Mouse (Mus musculus) limb, embryonic 15.5 days (tissue): ENCODE measurements around the gene Tmem88b. TPM values are rescaled to one million over a fixed set of nuclear protein-coding genes. Genes with fewer than 3 reads are reported as not detected.

Experiments used
- ATAC-seq: fragments of 200-750 bp; cut with Nextera tagmentation; 2 replicates; pipeline ENCODE4 v1.8.0; 2017; ENCODE audit warnings: low read depth, moderate TSS enrichment; ENCODE audit not compliant: insufficient number of reproducible peaks, low FRiP score, low TSS enrichment
- H3K27ac ChIP-seq: fragments of 300-500 bp; sonication (generic); 2 replicates; pipeline ENCODE4 v1.5.1; 2015; ENCODE audit warnings: moderate library complexity, mild to moderate bottlenecking, inconsistent platforms
- H3K27me3 ChIP-seq: fragments of 300-500 bp; sonication (generic); 2 replicates; pipeline ENCODE4 v1.6.1; 2015; ENCODE audit warnings: inconsistent platforms
- H3K36me3 ChIP-seq: fragments of 300-500 bp; sonication (generic); 2 replicates; pipeline ENCODE4 v1.6.1; 2015; ENCODE audit warnings: inconsistent platforms
- H3K4me1 ChIP-seq: fragments of 300-500 bp; sonication (generic); 2 replicates; pipeline ENCODE4 v1.6.1; 2015; ENCODE audit warnings: inconsistent platforms
- H3K4me2 ChIP-seq: fragments of 300-500 bp; sonication (generic); 2 replicates; pipeline ENCODE4 v1.6.1; 2015; ENCODE audit warnings: mild to moderate bottlenecking, inconsistent platforms
- H3K4me3 ChIP-seq: fragments of 300-500 bp; sonication (generic); 2 replicates; pipeline ENCODE4 v1.5.1; 2015; ENCODE audit warnings: mild to moderate bottlenecking, inconsistent platforms
- H3K9ac ChIP-seq: fragments of 300-500 bp; sonication (generic); 2 replicates; pipeline ENCODE4 v1.6.1; 2015; ENCODE audit warnings: inconsistent platforms
- H3K9me3 ChIP-seq: fragments of 300-500 bp; sonication (generic); 2 replicates; pipeline ENCODE4 v1.6.1; 2016; ENCODE audit warnings: inconsistent platforms
- whole genome bisulfite sequencing: fragments of 180-500 bp; shearing (Covaris S2); methylation state at CpG from one replicate; pipeline ENCODE4 v1.1.7; 2015; 5-methylcytosine and 5-hydroxymethylcytosine counted together
- polyA plus RNA-seq: library from polyadenylated mRNA; unstranded; fragments of >200 nt; fragmentation: Nextera tagmentation; extraction: Ambion mirVana; gene quantifications from 2 replicates; pipeline ENCODE4 v1.2.1, GENCODE M21; 2015

Tmem88b gene
- polyA plus RNA-seq, 1 experiment from 2014 or later = 0.38 TPM

GRCm38 (mm10) chr4:155773335-155774078, 12.2 kb downstream of the Tmem88b start:
- no peak overlapping the region for H3K27ac ChIP-seq
- H3K9me3 ChIP-seq = no peaks in the 10 kb centered on the region
- ATAC-seq = no peak
- H3K4me1 ChIP-seq = peaks cover 55% of the 10 kb centered on the region
- 34% methylated on average over 5 of the region's 5 CpGs for WGBS
- H3K27me3 ChIP-seq = 0 out of 2 replicates have a peak, but pooled peaks cover 6% of the 10 kb centered on the region
- H3K9ac ChIP-seq = 0 out of 2 replicates have a peak overlapping the region, but pooled peaks have one; percentile 26
- peak overlapping the region; percentile 47 for H3K4me3 ChIP-seq
- H3K4me2 ChIP-seq = peak overlapping the region; percentile 85
- no peaks in the 10 kb centered on the region for H3K36me3 ChIP-seq

GRCm38 (mm10) chr4:155772786-155773185, 12.9 kb downstream of the Tmem88b start:
- Histone ChIP-seq H3K36me3 (no peaks in the 10 kb centered on the region), H3K9me3 (no peaks in the 10 kb centered on the region), H3K27ac (no peak overlapping the region), H3K9ac (no peak overlapping the region), H3K27me3 (0 out of 2 replicates have a peak, but pooled peaks cover 6% of the 10 kb centered on the region), H3K4me2 (no peak overlapping the region), H3K4me1 (peaks cover 55% of the 10 kb centered on the region), H3K4me3 (no peak overlapping the region)
- no peak for ATAC-seq
- 81% methylated on average over 13 of the region's 13 CpGs for WGBS

GRCm38 (mm10) chr4:155771706-155772105, 14.0 kb downstream of the Tmem88b start:
- H3K27ac ChIP-seq = no peak overlapping the region
- no peak overlapping the region for H3K9ac ChIP-seq
- WGBS = 81% methylated on average over 2 of the region's 2 CpGs
- no peaks in the 10 kb centered on the region for H3K36me3 ChIP-seq
- H3K4me2 ChIP-seq = no peak overlapping the region
- no peaks in the 10 kb centered on the region for H3K9me3 ChIP-seq
- no peak for ATAC-seq
- 0 out of 2 replicates have a peak, but pooled peaks cover 6% of the 10 kb centered on the region for H3K27me3 ChIP-seq
- H3K4me1 ChIP-seq = peaks cover 51% of the 10 kb centered on the region
- no peak overlapping the region for H3K4me3 ChIP-seq

GRCm38 (mm10) chr4:155770626-155771025, 15.0 kb downstream of the Tmem88b start:
- H3K4me1 ChIP-seq = peaks cover 44% of the 10 kb centered on the region
- 37% methylated on average over 24 of the region's 24 CpGs for WGBS
- H3K27ac ChIP-seq = 0 out of 2 replicates have a peak overlapping the region, but pooled peaks have one; percentile 79
- no peaks in the 10 kb centered on the region for H3K36me3 ChIP-seq
- H3K9me3 ChIP-seq = no peaks in the 10 kb centered on the region
- 0 out of 2 replicates have a peak, but pooled peaks cover 6% of the 10 kb centered on the region for H3K27me3 ChIP-seq
- ATAC-seq = no peak
- peak overlapping the region; percentile 53 for H3K4me3 ChIP-seq
- H3K4me2 ChIP-seq = peak overlapping the region; percentile 80
- peak overlapping the region; percentile 69 for H3K9ac ChIP-seq

- Histone ChIP-seq H3K9me3 (no peaks in the 10 kb centered on the region), H3K4me2 (peak overlapping the region; percentile 80), H3K27me3 (0 out of 2 replicates have a peak, but pooled peaks cover 6% of the 10 kb centered on the region), H3K9ac (peak overlapping the region; percentile 69), H3K27ac (peak overlapping the region; percentile 79), H3K4me3 (peak overlapping the region; percentile 53), H3K36me3 (no peaks in the 10 kb centered on the region), H3K4me1 (peaks cover 37% of the 10 kb centered on the region)
- ATAC-seq = peak; percentile 77
- WGBS = under 1% methylated on average over 39 of the region's 39 CpGs
Observed at GRCm38 (mm10) chr4:155769880-155770512, 15.7 kb downstream of the Tmem88b start.

- ATAC-seq = no peak
- Histone ChIP-seq H3K27ac (peak overlapping the region; percentile 79; the same call in 1 of the 2 replicates), H3K4me3 (peak overlapping the region; percentile 53), H3K4me2 (peak overlapping the region; percentile 80), H3K27me3 (0 out of 2 replicates have a peak, but pooled peaks cover 6% of the 10 kb centered on the region), H3K36me3 (no peaks in the 10 kb centered on the region), H3K4me1 (peaks cover 33% of the 10 kb centered on the region), H3K9me3 (no peaks in the 10 kb centered on the region), H3K9ac (peak overlapping the region; percentile 69)
- 54% methylated on average over 5 of the region's 5 CpGs for WGBS
Observed at GRCm38 (mm10) chr4:155769496-155769879, 16.2 kb downstream of the Tmem88b start.

- H3K9me3 ChIP-seq = no peaks in the 10 kb centered on the region
- WGBS = 81% methylated on average over 3 of the region's 3 CpGs
- no peak overlapping the region for H3K4me3 ChIP-seq
- H3K4me1 ChIP-seq = peaks cover 29% of the 10 kb centered on the region
- H3K9ac ChIP-seq = no peak overlapping the region
- no peak overlapping the region for H3K4me2 ChIP-seq
- H3K36me3 ChIP-seq = 0 out of 2 replicates have a peak, but pooled peaks cover 6% of the 10 kb centered on the region
- H3K27me3 ChIP-seq = no peaks in the 10 kb centered on the region
- ATAC-seq = no peak
- H3K27ac ChIP-seq = no peak overlapping the region
Observed at GRCm38 (mm10) chr4:155762357-155762756, 23.3 kb downstream of the Tmem88b start.

GRCm38 (mm10) chr4:155761356-155762099, 24.1 kb downstream of the Tmem88b start:
- WGBS = 2% methylated on average over 28 of the region's 28 CpGs
- Histone ChIP-seq H3K4me3 (peak overlapping the region; percentile 87), H3K27me3 (no peaks in the 10 kb centered on the region), H3K4me2 (peak overlapping the region; percentile 88), H3K4me1 (peaks cover 29% of the 10 kb centered on the region), H3K27ac (peak overlapping the region; percentile 43), H3K9ac (peak overlapping the region; percentile 57), H3K9me3 (no peaks in the 10 kb centered on the region), H3K36me3 (peaks cover 11% of the 10 kb centered on the region)
- ATAC-seq = peak; percentile 9; the same call in 1 of the 2 replicates

GRCm38 (mm10) chr4:155760613-155761355, 24.9 kb downstream of the Tmem88b start, which contains the start of gene Atad3a:
Gene Atad3a, minus strand, starts transcription at chr4:155761093.
- Histone ChIP-seq H3K36me3 (peaks cover 19% of the 10 kb centered on the region), H3K27me3 (no peaks in the 10 kb centered on the region), H3K9me3 (no peaks in the 10 kb centered on the region), H3K9ac (peak within 1 kb of the TSS; percentile 83), H3K4me2 (peak within 1 kb of the TSS; percentile 88), H3K4me1 (peaks cover 29% of the 10 kb centered on the region), H3K4me3 (peak within 1 kb of the TSS; percentile 87), H3K27ac (peak within 1 kb of the TSS; percentile 60)
- under 1% methylated on average over 68 of the region's 68 CpGs for WGBS
- ATAC-seq = peak; percentile 94

GRCm38 (mm10) chr4:155759862-155760612, 25.6 kb downstream of the Tmem88b start:
- peak overlapping the region; percentile 87 for H3K4me3 ChIP-seq
- 2% methylated on average over 10 of the region's 10 CpGs for WGBS
- H3K27me3 ChIP-seq = no peaks in the 10 kb centered on the region
- H3K27ac ChIP-seq = peak overlapping the region; percentile 60; the same call in 1 of the 2 replicates
- H3K36me3 ChIP-seq = peaks cover 26% of the 10 kb centered on the region
- no peaks in the 10 kb centered on the region for H3K9me3 ChIP-seq
- peaks cover 29% of the 10 kb centered on the region for H3K4me1 ChIP-seq
- H3K9ac ChIP-seq = peak overlapping the region; percentile 83
- peak overlapping the region; percentile 88 for H3K4me2 ChIP-seq
- ATAC-seq = no peak
